In the genomic region with DNA sequence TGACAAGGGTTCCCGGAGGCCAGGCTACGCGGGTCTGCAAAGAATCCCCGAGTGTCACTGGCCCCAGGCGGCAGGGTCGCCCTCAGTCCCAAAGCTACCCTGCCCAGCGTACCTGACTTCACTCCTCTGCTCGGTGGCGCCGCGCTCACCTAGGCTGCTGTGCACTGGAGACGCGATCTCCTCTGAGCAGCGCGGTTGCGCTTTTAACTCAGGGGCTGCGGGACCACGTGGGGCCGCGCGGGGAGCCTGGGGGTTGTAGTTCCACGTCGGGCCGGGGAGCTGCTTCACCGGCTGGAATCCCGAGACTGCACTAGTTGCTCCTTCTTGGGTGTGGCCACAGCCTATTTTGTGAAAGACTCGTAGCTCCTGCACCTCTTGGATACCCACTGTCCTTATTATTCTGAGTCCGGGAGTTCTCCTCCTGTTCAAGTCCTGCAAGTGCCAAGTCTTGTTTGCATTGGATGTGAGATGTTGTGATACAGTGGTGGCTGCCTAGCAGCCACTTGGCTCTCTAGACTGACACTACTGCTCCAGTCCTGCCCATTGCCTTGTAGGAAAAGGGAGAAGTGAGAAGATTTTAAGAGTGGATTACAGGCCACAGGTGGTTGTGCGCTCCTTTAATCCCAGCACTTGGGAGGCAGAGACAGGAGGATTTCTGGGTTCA, we compare ENCODE assay signal across 8 mouse cellular contexts. TPM values are rescaled to one million over a fixed set of nuclear protein-coding genes. Genes with fewer than 3 reads are reported as not detected.
DNase-seq lines count a peak whose midpoint lies in the region; ATAC-seq lines count a peak whose summit lies in the region.

Gene Npl (minus strand): TSS at position 510 of the 664 bp plus-strand sequence.

- H3K4me2 ChIP-seq in intestine, embryonic 15.5 days (replicated peaks), result peak within 1 kb of the TSS; percentile 71

- H3K4me3 ChIP-seq in intestine, embryonic 15.5 days (replicated peaks), result peak within 1 kb of the TSS; percentile 47
- peak within 1 kb of the TSS; percentile 66 for H3K4me3 ChIP-seq in midbrain, embryonic 10.5 days

- no peaks in the 10 kb centered on the region for H3K4me1 ChIP-seq in intestine, embryonic 15.5 days (replicated peaks)
- peaks cover 12% of the 10 kb centered on the region for H3K4me1 ChIP-seq in midbrain, embryonic 10.5 days

- H3K9ac ChIP-seq in intestine, embryonic 15.5 days, result peak within 1 kb of the TSS; percentile 53

- no peaks in the 10 kb centered on the region for H3K27me3 ChIP-seq in intestine, embryonic 15.5 days (replicated peaks)
- peaks cover 19% of the 10 kb centered on the region for H3K27me3 ChIP-seq in midbrain, embryonic 10.5 days (ENCODE audit: low read depth, poor library complexity, severe bottlenecking)

- intact Hi-C loops in left cerebral cortex, postnatal 4 days (cut with DNase I), result loop anchor here (10.0 kb wide), 2 partner anchors 255 to 635 kb away; no protein-coding TSS in a partner anchor

- H3K27ac ChIP-seq in intestine, embryonic 15.5 days, result no peak within 1 kb of the TSS
- H3K27ac ChIP-seq in midbrain, embryonic 10.5 days (replicated peaks), result peak within 1 kb of the TSS; percentile 79

- 4% methylated on average over 29 of the region's 29 CpGs for whole genome bisulfite sequencing in intestine, embryonic 15.5 days
- WGBS in midbrain, embryonic 10.5 days, result 7% methylated on average over 29 of the region's 29 CpGs

- peak; percentile 93 for ATAC-seq in intestine, embryonic 15.5 days

- DNase-seq in adrenal gland, adult 18-20 months (ENCODE audit: low spot score in 2 of 2), result peak; percentile 61 to 73
- DNase-seq in embryo, embryonic 11.5 days (ENCODE audit: low read depth, low spot score), result peak; percentile 56
- peak; percentile 60 to 74 for DNase-seq in gastrocnemius, postnatal 4 days (ENCODE audit: low spot score in 2 of 2)
- DNase-seq in left cerebral cortex, postnatal 4 days, result peak; percentile 66
- peak; percentile 71 for DNase-seq in midbrain, embryonic 10.5 days (ENCODE audit: low spot score)
- DNase-seq in right cerebral cortex, postnatal 36 days (ENCODE audit: low spot score in 2 of 2), result peak; percentile 50 to 66
- no peak for DNase-seq in adipocyte (ENCODE audit: low spot score)

- no peaks in the 10 kb centered on the region for H3K9me3 ChIP-seq in intestine, embryonic 15.5 days
- no peaks in the 10 kb centered on the region for H3K9me3 ChIP-seq in midbrain, embryonic 10.5 days (replicated peaks)

- no peaks in the 10 kb centered on the region for H3K36me3 ChIP-seq in intestine, embryonic 15.5 days
- no peaks in the 10 kb centered on the region for H3K36me3 ChIP-seq in midbrain, embryonic 10.5 days

RNA-seq across cellular contexts. Expression of gene Npl, which starts in this region (rescaled TPM):
- total RNA-seq in adrenal gland, adult 18-20 months (2021), result 1 to 10 TPM; 4.2 to 5.0 TPM
- total RNA-seq in gastrocnemius, postnatal 4 days (2021), result 1 to 10 TPM; 5.2 to 5.6 TPM
- 78.8 and 84.8 TPM in 2 replicates for polyA plus RNA-seq in intestine, embryonic 15.5 days (2015; fragmentation: Nextera tagmentation; extraction: Ambion mirVana)
- 1 to 10 TPM; 5.4 to 6.8 TPM for total RNA-seq in left cerebral cortex, postnatal 4 days (2021)
- 21.7 and 25.0 TPM in 2 replicates for polyA plus RNA-seq in midbrain, embryonic 10.5 days (2016; fragmentation: Nextera tagmentation; extraction: Ambion mirVana)
